Mouse (Mus musculus) ovary, adult 10 weeks (tissue): Measurements from ENCODE around the gene Satl1. TPM values are rescaled to one million over a fixed set of nuclear protein-coding genes. Genes with fewer than 3 reads are reported as not detected.

Source experiments
- polyA plus RNA-seq: library from polyadenylated mRNA; stranded (reverse); fragments of 350-450 nt; fragmentation: Illumina TruSeq; extraction: RNeasy Lipid Tissue Mini Kit (QIAGEN cat#74804); gene quantifications from one replicate; pipeline ENCODE4 v1.2.3, GENCODE M21; 2014

Satl1 gene
- polyA plus RNA-seq = not detected

DNA sequence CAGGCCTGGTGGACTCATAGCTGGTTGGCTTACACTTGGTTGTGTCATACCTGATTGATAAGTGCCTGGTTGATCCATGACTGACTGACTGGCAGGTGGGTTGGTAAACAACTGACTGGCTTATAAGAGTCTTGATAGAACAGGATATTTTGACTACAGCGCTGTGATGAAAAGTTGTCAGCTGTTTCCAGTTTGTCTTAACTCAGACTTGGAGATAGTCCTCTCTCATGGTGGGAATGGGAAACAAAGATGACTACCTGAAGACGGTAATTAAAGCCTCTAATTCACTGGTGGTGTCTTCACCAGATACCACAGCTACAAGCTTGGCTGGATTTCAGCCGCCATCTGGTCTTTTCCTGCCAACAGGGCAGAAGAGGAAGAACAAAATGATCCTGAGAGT, at the start of gene Satl1:
Gene Satl1 (minus strand): TSS at position 101 of the 400 bp plus-strand sequence.

Other genes starting within 250 kb of the Satl1 start
- 0.40 TPM for gene 4933403O08Rik, start 167.7 kb downstream of the Satl1 start, polyA plus RNA-seq
- 121 TPM for gene Apool, start 95.4 kb downstream of the Satl1 start, polyA plus RNA-seq
- not detected for gene 2010106E10Rik, start 88.5 kb upstream of the Satl1 start, polyA plus RNA-seq
- 44.2 TPM for gene Zfp711, start 193.7 kb upstream of the Satl1 start, polyA plus RNA-seq